Mouse (Mus musculus) liver, adult 2 months (tissue): ENCODE measurements at regions not wholly inside any gene's neighbourhood (a gene's known extent, or its start where the extent isn't known, plus 50 kb on each side); places are given as distances from the start of the nearest gene placed in this dataset.

Experiments used
- CTCF ChIP-seq: fragments of 200-500 bp; IDR thresholded peaks from 2 replicates; pipeline ENCODE4 v1.5.1; 2011; ENCODE audit warnings: low read depth, low read length, control low read depth
- POLR2A ChIP-seq: fragments of 200-500 bp; IDR thresholded peaks from 2 replicates; pipeline ENCODE4 v1.6.1; 2011; ENCODE audit warnings: low read length, control low read depth; ENCODE audit not compliant: insufficient read depth; ENCODE audit errors: extremely low read depth

- no peak for TF ChIP-seq CTCF
- TF ChIP-seq POLR2A = no peak
Observed at GRCm38 (mm10) chr11:56150825-56151342, 110.1 kb upstream of the Nmur2 start.
